Mouse (Mus musculus) gastrocnemius, postnatal 14 days (tissue): ENCODE data around the gene Sigirr. TPM values are rescaled to one million over a fixed set of nuclear protein-coding genes. Genes with fewer than 3 reads are reported as not detected.

ENCODE experiments used
- DNase-seq: peaks from one replicate; pipeline ENCODE4 v3.0.0; 2021; ENCODE audit warnings: mixed read lengths
- intact Hi-C: fragments of 180-260 bp; cut with DNase I; formaldehyde crosslinking; loops from one replicate; pipeline ENCODE4 v1.15.1; 2025; ENCODE audit warnings: low total_unique reads
- total RNA-seq, 2 experiments: library from RNA; stranded (reverse); gene quantifications; 2 replicates each; pipeline ENCODE4 v1.2.3; 2021

Sigirr gene
- total RNA-seq, 2 experiments from 2014 or later: 2.8 to 3.2 TPM

DNA sequence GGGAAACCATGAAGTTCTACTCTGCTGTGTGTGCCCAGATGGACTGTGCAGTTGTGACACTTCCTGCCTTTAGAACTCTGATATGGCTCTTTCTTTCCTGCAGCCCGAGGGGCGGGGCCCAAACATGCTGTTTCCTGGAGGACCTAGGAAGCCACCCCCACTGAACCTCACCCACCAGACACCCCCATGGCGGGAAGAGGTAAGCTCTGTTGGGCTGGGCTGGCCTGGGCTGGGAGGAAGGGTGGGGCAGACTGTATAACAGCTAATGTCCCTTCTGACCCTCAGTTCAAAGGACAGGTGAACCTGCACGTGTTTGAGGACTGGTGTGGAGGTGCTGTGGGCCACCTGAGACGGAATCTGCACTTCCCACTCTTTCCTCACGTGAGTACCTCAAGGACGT lies 36.2 kb downstream of the Sigirr start:
- intact Hi-C loops: no loop called here
- no peak for DNase-seq

DNA sequence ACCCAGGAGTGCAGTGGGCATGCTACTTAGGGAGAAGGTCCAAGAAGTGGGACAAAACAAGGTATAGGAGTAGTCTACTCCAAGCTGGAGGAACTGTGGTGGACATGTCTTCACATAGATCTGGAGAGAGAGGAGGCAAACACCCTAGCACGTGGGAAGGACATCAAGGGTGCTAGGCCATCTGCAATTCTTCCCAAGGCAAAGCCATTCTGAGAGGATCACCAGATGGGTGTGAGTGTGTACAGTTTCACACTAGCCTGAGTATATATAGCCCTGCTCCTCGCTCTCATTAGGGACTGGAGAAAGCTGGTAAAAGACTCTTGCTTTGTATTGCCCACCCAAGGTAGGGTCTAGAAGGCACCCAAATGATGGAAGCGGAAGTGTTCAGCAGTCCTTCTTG lies 37.0 kb downstream of the Sigirr start:
- DNase-seq: no peak
- intact Hi-C loops: no loop called here

DNA sequence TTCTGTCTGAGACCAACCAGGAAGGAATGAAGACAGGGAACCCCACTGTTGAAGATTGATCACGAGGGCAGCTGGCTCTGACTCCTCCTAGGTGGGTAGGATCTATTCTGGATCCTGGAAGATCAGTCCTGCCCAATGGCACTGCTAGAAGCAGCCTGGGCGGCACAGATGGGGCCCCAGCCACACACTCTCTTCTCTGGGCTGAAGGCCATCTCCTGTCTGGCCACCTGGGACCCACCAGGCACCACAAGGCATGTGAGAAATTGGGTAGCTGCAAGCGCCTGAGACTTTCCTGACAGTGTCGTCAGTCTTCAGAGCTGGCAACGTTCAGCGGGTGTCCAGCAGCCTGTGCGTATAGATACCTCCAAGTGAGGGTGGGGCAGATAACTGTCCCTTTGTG lies 37.8 kb downstream of the Sigirr start:
- intact Hi-C loops: no loop called here
- no peak for DNase-seq

DNA sequence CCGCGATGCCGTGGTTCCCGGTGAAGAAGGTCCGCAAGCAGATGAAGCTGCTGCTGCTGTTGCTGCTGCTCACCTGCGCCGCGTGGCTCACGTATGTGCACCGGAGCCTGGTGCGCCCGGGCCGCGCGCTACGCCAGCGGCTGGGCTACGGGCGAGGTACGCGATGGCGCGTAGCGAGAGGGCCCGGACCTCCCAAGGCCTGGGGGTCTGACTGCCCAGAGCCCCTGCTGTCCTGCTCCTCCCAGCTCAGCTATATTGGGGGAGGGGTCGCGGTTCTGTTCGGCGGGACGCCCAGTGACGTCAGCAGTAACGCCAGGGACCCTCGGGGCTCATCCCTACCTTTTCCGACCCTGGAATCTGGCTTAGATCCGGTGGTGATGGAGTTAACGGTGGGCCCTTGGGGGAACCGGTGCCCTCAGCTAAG lies 39.1 kb downstream of the Sigirr start:
- intact Hi-C loops: no loop called here
- DNase-seq: no peak

DNA sequence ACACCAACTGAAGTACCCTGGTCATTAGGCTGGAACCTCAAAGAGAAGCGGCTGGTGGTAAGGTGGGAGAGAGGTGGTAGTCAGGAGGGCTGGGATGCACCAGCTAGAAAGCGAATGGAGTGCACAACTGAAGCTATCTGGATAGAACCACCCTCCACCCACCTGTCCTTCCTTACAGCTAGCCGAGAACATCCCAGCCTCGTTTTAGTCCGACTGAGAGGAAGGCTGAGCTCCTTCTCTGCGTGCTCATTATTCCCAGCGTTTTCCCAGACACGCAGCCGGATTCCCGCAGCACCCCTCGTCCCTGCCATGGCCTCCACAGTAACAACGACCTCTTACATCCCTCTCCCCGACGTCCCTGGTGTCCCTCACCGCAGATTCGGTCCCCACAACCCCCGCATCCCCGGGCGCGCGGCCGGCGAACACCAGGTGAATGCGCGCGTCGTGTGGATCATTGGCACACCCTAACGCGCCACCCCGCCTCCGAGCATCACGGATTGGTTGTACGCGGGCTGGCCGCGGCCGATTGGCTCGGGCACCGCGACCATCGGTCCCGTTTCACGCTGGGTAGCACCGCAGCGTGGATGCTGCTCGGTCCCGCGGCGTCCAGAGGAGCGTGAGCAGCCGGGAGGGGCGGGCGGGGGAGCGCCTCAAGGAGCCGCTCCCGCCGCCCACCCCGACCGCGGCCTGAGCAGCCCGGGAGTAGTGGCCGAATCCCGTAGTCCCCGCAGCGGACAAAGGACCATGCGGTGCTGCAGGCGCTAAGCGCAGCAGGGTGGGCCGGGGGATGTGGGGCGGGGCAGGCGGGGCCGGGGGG lies 39.7 kb downstream of the Sigirr start, which contains the start of gene B4galnt4:
Gene B4galnt4, plus strand, starts transcription at position 679 of the 817 bp plus-strand sequence.
- DNase-seq: peak; percentile 60

DNA sequence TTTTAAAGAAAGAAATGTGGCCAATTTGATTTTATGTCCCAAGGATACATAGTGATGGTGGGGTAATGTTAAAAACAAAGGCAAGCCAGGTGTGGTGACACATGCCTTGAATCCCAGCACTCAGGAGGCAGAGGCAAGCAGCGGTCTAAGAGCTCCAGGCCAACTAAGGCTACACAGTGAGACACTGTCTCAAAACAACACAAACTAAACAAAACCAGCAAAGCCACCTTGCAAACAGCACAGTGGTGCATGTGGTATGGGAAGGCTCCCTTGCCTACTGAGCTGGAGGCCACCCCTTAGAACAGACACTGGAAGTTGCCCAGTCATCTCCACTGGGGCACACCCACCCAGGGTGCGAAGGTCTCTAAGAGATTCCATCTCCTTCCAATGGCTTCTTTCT lies 40.4 kb downstream of the Sigirr start:
- intact Hi-C loops: no loop called here
- no peak for DNase-seq

More for the DNA sequence above, 39.7 kb downstream of the Sigirr start, which contains the start of gene B4galnt4:
- intact Hi-C loops: no loop called here

DNA sequence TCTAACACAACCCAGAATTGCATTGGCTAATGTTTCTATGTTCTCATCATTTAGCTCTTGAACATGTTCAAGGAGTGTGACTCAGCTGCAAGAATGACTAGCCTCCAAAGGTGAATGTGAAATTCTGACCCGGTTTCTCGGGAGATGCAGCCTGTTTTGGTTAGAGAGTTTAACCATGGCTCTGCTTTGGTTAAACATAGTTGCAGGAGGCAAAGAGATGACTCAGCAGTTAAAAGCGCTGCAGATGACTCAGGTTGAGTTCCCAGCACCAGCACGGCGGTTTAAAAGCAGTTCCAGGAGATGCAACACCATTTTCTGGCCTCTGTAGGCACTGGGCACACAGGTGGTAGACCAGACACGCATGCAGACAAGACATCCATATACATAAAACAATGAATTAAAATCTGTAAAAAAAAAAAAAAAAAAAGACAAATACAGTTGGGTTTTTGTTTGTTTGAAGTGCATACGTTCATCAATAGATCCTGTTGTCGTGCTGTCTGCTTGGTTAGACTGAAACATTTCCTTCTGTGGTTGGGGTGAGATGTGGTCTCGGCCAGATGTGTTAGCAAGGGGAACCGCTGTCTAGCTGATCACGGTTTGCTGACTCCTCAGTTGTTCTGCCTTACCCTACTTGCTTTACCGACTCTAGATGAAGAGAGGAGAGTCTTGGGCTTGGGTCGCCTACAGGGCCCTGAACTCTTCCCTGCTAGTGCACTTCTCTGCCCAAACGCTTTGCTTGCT lies 41.6 kb downstream of the Sigirr start:
- intact Hi-C loops: no loop called here
- DNase-seq: no peak

DNA sequence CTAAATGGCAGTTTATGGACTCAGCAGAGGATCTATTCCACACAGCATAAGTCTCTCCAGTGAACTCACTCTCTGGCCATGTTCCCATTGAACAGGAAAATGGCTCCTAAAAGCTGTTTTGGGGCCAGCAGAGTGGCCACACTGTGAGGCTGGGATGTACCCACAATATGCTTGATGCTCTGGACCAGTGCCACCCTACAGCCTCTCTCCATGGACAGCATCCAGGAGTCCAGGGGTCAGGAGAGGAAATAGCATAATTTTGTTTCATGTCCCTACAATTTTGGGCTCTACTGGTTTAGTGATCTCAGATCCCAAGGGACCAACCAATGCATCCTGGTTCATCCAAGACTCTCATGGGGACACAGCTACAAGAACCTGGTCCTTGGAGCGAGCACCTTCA lies 42.8 kb downstream of the Sigirr start:
- no peak for DNase-seq
- intact Hi-C loops: no loop called here

DNA sequence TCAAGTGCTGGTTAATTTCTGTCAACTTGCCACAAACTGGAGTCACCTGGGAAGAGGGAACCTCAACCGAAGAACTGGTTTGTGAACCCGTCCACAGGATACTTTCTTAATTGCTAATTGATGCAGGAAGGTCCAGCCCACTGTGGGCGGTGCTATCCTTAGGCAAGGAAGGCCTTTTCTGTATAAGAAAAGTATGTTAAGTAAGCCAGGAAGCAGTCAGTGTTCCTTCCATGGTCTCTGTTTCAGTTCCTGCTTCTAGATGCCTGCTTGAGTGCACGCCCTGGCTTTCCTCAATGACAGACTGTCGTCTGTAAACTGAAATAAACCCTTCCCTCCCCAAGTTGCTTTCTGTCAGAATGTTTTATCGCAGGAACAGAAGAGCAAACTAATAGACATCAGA lies 43.4 kb downstream of the Sigirr start:
- intact Hi-C loops: no loop called here
- no peak for DNase-seq

DNA sequence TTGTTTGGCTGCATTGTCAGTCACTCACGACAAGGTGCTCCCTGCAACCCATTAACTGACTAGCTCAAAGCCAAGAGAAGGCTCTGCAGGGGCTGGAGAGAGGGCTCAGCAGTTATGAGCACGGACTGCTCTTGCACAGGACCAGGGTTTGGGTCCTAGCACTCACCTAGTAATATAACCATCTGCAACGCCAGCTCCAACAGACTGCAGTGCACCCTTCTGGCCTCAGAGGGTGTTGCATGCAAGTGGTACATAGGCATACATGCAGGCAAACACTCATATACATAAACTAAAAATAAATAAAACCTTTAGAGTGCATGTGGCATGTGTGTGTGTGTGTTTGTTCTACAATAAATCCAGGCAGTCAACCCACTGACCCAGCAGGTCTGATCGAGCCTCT lies 44.6 kb downstream of the Sigirr start:
- DNase-seq: no peak
- intact Hi-C loops: no loop called here

DNA sequence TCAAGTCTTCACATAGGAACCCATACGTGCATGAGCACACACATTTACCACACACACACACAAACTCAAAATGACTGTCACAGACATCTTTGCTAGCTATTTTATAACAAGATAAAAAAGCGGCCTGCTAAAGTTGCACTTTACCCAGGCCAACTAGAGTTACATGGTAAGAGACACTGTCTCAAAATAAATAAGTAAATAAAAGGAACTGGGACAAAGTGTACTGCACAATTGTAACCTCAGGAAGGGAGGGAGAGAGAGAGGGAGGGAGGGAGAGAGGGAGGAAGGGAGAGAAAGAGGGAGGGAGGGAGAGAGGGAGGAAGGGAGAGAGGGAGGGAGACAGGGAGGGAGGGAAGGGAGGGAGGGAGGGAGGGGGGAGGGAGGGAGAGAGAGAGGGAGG lies 48.0 kb downstream of the Sigirr start:
- DNase-seq: no peak

DNA sequence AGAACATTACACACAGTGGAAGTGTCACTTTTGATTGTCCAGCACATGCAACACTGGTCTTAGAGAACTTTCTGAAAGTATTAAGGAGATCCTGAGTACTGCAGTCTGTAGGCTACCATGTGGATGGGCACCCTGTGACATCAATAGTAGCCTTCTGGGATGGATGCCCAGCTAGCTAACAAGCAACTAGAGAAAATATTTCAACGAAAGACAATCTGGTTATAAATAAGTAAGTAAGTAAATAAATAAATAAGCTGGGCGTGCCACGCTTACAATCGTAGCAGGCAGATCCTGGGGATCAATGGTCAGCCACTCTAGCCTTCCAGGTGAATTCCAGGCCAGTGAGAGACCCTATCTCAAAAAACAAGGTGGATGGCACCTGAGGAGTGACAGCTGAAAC lies 48.4 kb downstream of the Sigirr start:
- DNase-seq: no peak
- intact Hi-C loops: loop anchor here (5.0 kb wide), 1 partner anchor 210 kb away; no protein-coding TSS in a partner anchor

More for the DNA sequence above, 48.0 kb downstream of the Sigirr start:
- intact Hi-C loops: loop anchor here (5.0 kb wide), 1 partner anchor 210 kb away; no protein-coding TSS in a partner anchor

DNA sequence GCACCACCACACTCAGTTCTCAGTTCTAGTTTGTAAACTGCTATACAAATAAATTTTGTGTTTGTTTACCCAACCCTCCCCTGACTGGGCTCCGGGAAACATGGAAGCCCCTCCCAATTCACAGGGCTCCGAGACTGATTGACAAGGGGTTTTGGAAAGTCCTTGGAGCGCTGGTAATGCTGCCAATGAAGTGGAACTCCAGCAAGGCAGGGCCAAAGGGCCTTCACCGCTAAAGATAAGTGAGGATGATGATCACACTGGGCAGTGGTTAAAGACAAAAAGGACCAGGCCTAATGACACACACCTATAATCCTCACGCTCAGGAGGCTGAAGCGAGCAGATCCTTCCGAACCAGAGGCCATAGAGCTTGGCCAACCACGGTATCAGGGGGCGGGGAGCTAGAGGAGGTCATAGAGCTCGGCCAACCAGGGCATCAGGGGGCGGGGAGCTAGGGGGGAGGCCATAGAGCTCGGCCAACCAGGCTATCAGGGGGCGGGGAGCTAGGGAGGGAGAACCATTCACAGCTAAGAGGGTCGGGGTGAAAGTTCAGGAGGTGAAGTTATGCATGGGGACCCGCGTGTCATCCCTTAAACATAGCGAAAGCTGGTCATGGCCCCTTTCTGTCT lies 49.2 kb downstream of the Sigirr start:
- intact Hi-C loops: loop anchor here (5.0 kb wide), 1 partner anchor 209 kb away; no protein-coding TSS in a partner anchor
- no peak for DNase-seq

DNA sequence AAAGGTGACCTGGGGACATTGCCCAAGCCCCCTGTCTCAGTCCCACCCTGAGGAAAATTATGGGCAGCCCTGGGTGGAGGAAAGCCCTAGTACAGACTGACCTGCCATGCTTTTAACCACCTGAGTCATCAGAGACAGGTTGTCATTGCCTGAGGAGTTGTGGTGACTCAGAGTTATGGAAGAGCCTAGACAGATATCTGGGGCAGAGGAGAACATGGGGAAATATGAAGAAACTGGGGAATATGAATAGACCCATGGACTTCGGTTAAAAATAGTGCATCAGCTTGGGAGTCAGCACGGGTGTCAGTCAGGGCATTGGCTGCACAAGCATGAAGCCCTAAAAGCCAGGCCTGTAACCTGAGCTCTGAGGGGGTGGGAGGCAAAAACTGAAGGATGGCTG lies 51.0 kb downstream of the Sigirr start:
- no peak for DNase-seq
- intact Hi-C loops: loop anchor here (2.0 to 5.0 kb wide), 3 partner anchors 42 to 139 kb away; no protein-coding TSS in a partner anchor

DNA sequence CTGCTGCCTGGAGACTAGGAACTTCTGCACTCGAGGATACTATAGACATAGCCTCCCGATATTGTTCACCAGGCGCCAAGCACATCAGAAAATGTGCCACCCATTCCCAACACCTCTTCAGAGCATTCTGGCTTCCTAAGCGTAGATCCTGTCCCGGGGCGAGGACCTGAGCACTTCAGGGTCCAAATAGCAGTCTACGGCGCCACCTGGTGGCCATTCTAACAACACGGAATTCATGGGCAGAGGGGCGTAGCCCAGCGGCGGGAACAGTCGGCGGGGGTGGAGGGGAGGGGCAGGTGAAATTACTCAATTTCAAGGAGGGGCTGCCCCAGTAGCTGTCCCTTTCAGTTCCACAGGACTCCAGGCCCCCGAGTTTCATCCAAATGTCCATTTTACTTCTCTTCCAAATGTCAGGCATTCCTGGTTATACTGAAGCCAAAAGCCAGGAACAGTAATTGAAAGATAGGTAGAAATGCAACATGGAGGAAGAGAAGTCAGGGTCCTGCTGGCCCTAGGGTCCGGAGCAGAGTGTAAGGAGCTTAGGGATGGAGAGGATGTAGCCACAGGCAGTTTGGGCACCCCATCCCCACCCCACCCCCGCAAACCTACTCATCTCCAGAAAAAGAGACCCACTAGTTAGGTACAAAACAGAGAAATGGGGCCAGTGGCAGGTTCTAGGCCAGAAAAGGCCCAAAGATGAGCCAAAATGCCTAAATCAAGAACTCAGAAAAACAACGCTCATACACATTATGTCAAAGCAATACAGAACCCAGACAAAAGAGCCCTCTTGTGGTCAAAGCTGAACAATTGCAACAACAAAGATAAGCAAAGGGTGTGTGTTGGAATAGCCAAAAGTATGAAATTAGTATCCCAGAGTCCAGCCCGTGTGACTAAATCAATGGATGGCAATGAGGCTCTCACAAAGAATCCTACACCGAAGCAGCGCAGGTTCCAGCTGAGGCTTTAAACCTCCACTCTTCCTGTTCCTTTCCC lies 51.9 kb downstream of the Sigirr start:
- intact Hi-C loops: loop anchor here (2.0 to 5.0 kb wide), 3 partner anchors 41 to 138 kb away; no protein-coding TSS in a partner anchor
- peak; percentile 92 for DNase-seq

DNA sequence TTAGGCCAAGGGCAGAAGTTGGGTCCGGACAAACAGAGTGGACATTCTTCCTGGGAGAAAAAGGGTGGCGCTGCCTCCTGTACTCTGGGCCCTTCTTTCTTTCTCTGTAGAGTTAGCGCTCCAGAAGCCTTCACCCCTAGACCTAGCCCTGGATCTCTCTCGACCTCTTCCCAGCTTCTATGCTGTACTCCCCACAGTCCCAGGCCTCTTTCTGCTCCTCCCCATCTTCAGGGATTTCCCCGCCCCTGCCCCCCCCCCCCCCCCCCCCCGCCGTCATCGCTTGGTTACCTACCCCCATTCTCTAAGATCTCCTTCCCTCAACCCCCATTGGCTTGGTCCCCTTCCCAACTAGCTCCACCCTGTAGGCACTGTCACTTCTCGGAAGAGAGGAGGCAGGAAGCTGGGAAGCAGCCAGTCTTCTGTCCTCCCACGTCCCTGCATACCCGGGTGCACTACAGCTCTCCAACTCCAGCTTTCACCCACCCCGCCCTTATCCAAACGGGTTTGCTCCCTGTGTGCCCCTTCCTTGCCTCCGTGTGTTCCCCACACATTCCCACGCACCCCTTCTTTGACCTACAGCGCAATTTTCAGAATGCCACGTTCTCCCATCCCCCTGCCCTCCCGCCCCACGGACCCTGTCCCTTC lies 52.7 kb downstream of the Sigirr start:
- intact Hi-C loops: loop anchor here (2.0 to 5.0 kb wide), 3 partner anchors 40 to 137 kb away; no protein-coding TSS in a partner anchor
- peak; percentile 87 for DNase-seq

DNA sequence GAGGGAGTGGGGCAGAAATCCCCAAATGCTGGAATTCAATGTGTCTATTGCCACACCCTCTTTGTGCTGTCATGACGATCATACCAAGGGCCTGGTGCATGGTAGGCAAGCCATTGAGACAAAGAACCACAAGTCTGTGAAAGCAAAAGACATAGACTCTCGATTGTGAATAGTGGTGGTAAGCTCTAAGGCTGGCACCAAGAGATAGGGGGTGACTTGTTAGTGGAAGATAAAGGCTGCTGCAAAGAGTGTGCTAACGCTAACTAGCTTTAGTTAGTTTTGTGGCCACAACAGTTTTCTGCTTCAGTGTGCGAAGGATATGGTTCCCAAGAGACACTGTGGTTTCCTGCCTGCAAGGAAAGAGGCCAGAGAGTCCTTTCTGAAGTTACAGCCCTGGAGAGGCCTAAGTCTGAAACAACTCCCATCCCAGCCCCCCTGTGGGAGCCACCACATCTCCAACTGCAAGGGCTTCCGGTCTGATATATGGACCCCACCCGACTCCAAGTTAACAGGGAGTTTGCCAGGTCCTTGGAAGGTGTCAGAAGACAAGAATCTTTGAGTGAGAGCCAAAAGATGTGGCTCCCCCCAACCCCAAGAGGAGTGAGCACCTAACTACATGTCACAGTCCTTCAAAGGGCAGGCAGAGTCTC lies 53.3 kb downstream of the Sigirr start:
- DNase-seq: no peak
- intact Hi-C loops: loop anchor here (5.0 kb wide), 2 partner anchors 40 to 85 kb away; no protein-coding TSS in a partner anchor

DNA sequence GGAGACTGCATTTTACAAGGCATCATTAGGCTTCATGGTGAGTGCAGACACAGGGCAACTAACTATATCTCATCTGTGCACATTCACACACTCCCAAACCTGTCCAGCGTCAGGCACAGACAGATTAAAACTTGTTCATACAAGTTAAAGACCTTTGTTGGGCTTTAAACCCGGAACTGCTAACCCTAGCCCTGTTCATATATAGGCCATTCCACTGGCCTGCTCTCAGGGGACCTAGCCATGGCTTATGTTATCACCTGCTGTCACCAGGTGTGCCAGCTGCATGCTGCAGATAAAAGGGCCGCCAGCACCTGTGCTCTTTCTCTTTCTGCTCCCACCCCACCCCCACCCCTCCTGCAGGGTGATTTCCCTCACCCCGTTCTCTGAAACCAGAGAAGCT lies 57.8 kb downstream of the Sigirr start:
- no peak for DNase-seq
- intact Hi-C loops: no loop called here
